Mouse (Mus musculus) ES-Bruce4 (cell line): ENCODE data around the gene Acacb.

Experiments used
- CTCF ChIP-seq: IDR thresholded peaks from one replicate; pipeline ENCODE4 v1.8.1; 2011; ENCODE audit warnings: low read depth, low read length
- EP300 ChIP-seq: IDR thresholded peaks from 2 replicates; pipeline ENCODE4 v1.6.1; 2011; ENCODE audit warnings: low read depth, low read length; ENCODE audit not compliant: insufficient read depth
- POLR2A ChIP-seq: IDR thresholded peaks from one replicate; pipeline ENCODE4 v1.8.1; 2011; ENCODE audit warnings: low read length; ENCODE audit not compliant: insufficient read depth

DNA sequence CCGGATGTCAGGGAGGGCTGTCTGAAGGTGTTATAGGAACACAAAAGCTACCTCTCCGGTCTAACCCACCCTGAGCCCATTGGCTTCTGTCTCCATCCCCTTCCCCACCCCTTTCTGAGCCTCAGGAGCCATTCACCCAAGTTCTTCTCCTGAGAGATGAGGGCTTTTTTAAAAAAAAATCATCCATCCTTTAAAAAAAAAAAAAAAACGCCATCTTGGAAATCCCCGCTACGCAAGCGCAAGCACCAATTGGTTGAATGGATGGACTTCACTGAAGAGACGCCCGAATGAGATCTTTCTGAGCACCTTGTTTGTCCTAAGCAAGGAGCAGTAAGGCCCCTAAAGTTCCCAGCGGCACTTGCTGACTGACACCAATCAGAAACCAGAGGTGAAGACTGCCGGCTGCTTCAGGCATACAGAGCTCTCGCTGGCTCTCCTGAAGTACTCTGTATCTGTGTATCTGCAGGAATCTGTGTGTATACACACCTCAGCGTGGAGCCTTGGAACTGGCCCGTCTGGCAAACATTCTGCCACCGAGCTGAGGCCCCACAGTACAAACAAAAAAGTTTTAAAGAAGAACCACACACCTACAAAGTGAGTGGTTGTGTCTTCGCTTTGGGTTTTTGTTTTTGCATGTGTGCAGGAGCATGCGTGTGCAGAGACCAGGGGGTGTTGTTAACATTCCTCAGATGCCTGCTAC, 140.7 kb downstream of the Acacb start:
- TF ChIP-seq POLR2A (no peak), EP300 (no peak), CTCF (no peak)
